9 mouse cellular contexts compared by ENCODE assay signal in genomic region chr5:113461998-113462625, GRCm38 (mm10). TPM values are rescaled to one million over a fixed set of nuclear protein-coding genes. Genes with fewer than 3 reads are reported as not detected.
DNase-seq lines count a peak whose midpoint lies in the region; ATAC-seq and TF ChIP-seq lines count a peak whose summit lies in the region.
"Had no signal": no experiment of that assay in that cellular context is flagged by ENCODE, and none has a peak within 500 bp of the region (broad histone marks: within the 10 kb centered on the region; RNA-seq: fewer than 3 reads in every experiment).

No protein-coding gene starts in this region.

- 20% methylated on average over 21 of the region's 21 CpGs for WGBS in forebrain, embryonic 16.5 days
- 14% methylated on average over 21 of the region's 21 CpGs for WGBS in midbrain, embryonic 14.5 days

- H3K27ac ChIP-seq in left cerebral cortex, adult 2 months = peak overlapping the region; percentile 40
- H3K27ac ChIP-seq in forebrain, embryonic 16.5 days (ENCODE audit: low read length) = no peak overlapping the region
- peak overlapping the region; percentile 72 for H3K27ac ChIP-seq in midbrain, embryonic 14.5 days (replicated peaks; ENCODE audit: low read depth, low read length)

- peak; percentile 22 to 26 for DNase-seq in left cerebral cortex, adult 2 months (ENCODE audit: extremely low spot score in 1 of 2, low spot score in 2 of 2)
- DNase-seq in left cerebral cortex, postnatal 4 days = no peak
- DNase-seq in cerebellum, adult 9-11 months = peak; percentile 65
- DNase-seq in midbrain, embryonic 14.5 days = peak; percentile 77
- DNase-seq in gastrocnemius, adult 8-10 months (ENCODE audit: low spot score in 2 of 2) = no peak
- no peak for DNase-seq in layer of hippocampus, postnatal 36 days
- DNase-seq in MN1 (ENCODE audit: low spot score) = no peak

- intact Hi-C loops in left cerebral cortex, adult 2 months (cut with DNase I) = no loop called here
- intact Hi-C loops in left cerebral cortex, postnatal 4 days (cut with DNase I) = no loop called here

- peak overlapping the region; percentile 22; the same call in 1 of the 2 replicates for H3K9ac ChIP-seq in forebrain, embryonic 16.5 days (replicated peaks; ENCODE audit: low read depth, low read length)
- peak overlapping the region; percentile 39; the same call in 1 of the 2 replicates for H3K9ac ChIP-seq in midbrain, embryonic 14.5 days (replicated peaks; ENCODE audit: low read length)

- no peak for ATAC-seq in forebrain, embryonic 16.5 days
- no peak; the same call in 1 of the 2 replicates for ATAC-seq in midbrain, embryonic 14.5 days (ENCODE audit: low FRiP score, low TSS enrichment)

- H3K9me3 ChIP-seq in forebrain, embryonic 16.5 days (ENCODE audit: control insufficient read depth, low read length) = peaks cover 3% of the 10 kb centered on the region; the same call in 1 of the 2 replicates
- no peaks in the 10 kb centered on the region for H3K9me3 ChIP-seq in midbrain, embryonic 14.5 days (ENCODE audit: control insufficient read depth, low read length)

- peaks cover 27% of the 10 kb centered on the region for H3K4me1 ChIP-seq in forebrain, embryonic 16.5 days (replicated peaks; ENCODE audit: control insufficient read depth, insufficient read depth, low read length)
- peaks cover 40% of the 10 kb centered on the region for H3K4me1 ChIP-seq in midbrain, embryonic 14.5 days (ENCODE audit: control insufficient read depth, insufficient read depth, low read length)

- peak overlapping the region; percentile 9; the same call in 1 of the 2 replicates for H3K4me3 ChIP-seq in left cerebral cortex, adult 2 months
- peak overlapping the region; percentile 16; the same call in 1 of the 2 replicates for H3K4me3 ChIP-seq in forebrain, embryonic 16.5 days (replicated peaks; ENCODE audit: low read length)
- H3K4me3 ChIP-seq in midbrain, embryonic 14.5 days (replicated peaks; ENCODE audit: low read depth, low read length) = peak overlapping the region; percentile 17
- H3K4me3 ChIP-seq: myocyte had no signal

- H3K36me3 ChIP-seq in forebrain, embryonic 16.5 days (ENCODE audit: control insufficient read depth, insufficient read depth) = no peaks in the 10 kb centered on the region
- no peaks in the 10 kb centered on the region for H3K36me3 ChIP-seq in midbrain, embryonic 14.5 days (ENCODE audit: control insufficient read depth, insufficient read depth, low read length)

- TF ChIP-seq CTCF in left cerebral cortex, adult 2 months (IDR thresholded peaks at IDR 0.05) = no peak

- peak overlapping the region; percentile 46 for H3K4me2 ChIP-seq in forebrain, embryonic 16.5 days (ENCODE audit: low read length)
- H3K4me2 ChIP-seq in midbrain, embryonic 14.5 days (ENCODE audit: low read length) = peak overlapping the region; percentile 56

- peaks cover 6% of the 10 kb centered on the region for H3K27me3 ChIP-seq in forebrain, embryonic 16.5 days (replicated peaks; ENCODE audit: control insufficient read depth, insufficient read depth, low read length)
- H3K27me3 ChIP-seq in midbrain, embryonic 14.5 days (ENCODE audit: control insufficient read depth, insufficient read depth, low read length) = no peaks in the 10 kb centered on the region

RNA-seq across cellular contexts. Expression of gene Wscd2, which starts 28.0 kb away (rescaled TPM):
- total RNA-seq in left cerebral cortex, adult 2 months (2021) = 10 to 100 TPM; 54.5 to 65.7 TPM
- 10 to 100 TPM; 39.4 to 43.9 TPM for total RNA-seq in left cerebral cortex, postnatal 4 days (2021)
- polyA plus RNA-seq in forebrain, embryonic 16.5 days (2015; fragmentation: Nextera tagmentation; extraction: Ambion mirVana) = 6.6 and 11.3 TPM in 2 replicates
- polyA plus RNA-seq in midbrain, embryonic 14.5 days (2014; fragmentation: Nextera tagmentation; extraction: Ambion mirVana) = 10.7 and 12.0 TPM in 2 replicates
- total RNA-seq in gastrocnemius, adult 8-10 months (2022) = under 1 TPM; 0.13 to 0.29 (median 0.15) TPM
- total RNA-seq in layer of hippocampus, postnatal 36 days (2021) = 10 to 100 TPM; 83.5 to 86.8 TPM
- polyA plus RNA-seq: myocyte had no signal

Comparison
In these comparisons a context has a peak if more than half of its experiments do, and no peak if none do; other contexts are left out.
1. DNase-seq: peak in left cerebral cortex, adult 2 months (2 of 2), cerebellum, adult 9-11 months (single experiment) and midbrain, embryonic 14.5 days (single experiment); none in left cerebral cortex, postnatal 4 days (single experiment), gastrocnemius, adult 8-10 months (0 of 2), layer of hippocampus, postnatal 36 days (0 of 2) and MN1 (single experiment).
2. RNA of gene Wscd2, which starts 28.0 kb away (total RNA-seq): 83.5 to 86.8 TPM in layer of hippocampus, postnatal 36 days, 54.5 to 65.7 TPM in left cerebral cortex, adult 2 months and 39.4 to 43.9 TPM in left cerebral cortex, postnatal 4 days; 0.13 to 0.29 TPM in gastrocnemius, adult 8-10 months; every median in the first group is over 10 times any median in the second.
3. Peak in every context shown above with its lines, with median percentiles within 50 percentile points of each other: H3K4me3 ChIP-seq.